Mouse (Mus musculus) G1E (cell line): ENCODE results near the gene Lrmda.

Experiments
- CTCF ChIP-seq: IDR thresholded peaks from 2 replicates; pipeline ENCODE4 v1.5.1; 2012; ENCODE audit warnings: low read depth, low read length, inconsistent platforms, mixed read lengths
- GATA1 ChIP-seq: IDR thresholded peaks from 2 replicates; pipeline ENCODE4 v1.6.1; 2012; ENCODE audit warnings: borderline replicate concordance, low read length, inconsistent platforms, mixed read lengths
- POLR2AphosphoS5 ChIP-seq: IDR thresholded peaks from 2 replicates; pipeline ENCODE4 v1.6.1; 2012; ENCODE audit warnings: low read depth, low read length, inconsistent platforms; ENCODE audit not compliant: insufficient replicate concordance
- TAL1 ChIP-seq: conservative IDR thresholded peaks from 2 replicates; pipeline ENCODE4 v1.6.1; 2012; ENCODE audit warnings: low read depth, low read length, inconsistent platforms, mixed read lengths

GRCm38 (mm10) chr14:22809229-22809628 lies 789.7 kb downstream of the Lrmda start:
- TF ChIP-seq CTCF (no peak), GATA1 (no peak), TAL1 (no peak), POLR2AphosphoS5 (no peak)
